Mouse (Mus musculus): ENCODE results near the gene Aanat. TPM values are rescaled to one million over a fixed set of nuclear protein-coding genes. Genes with fewer than 3 reads are reported as not detected.
A peak's percentile ranks its signal among the peaks of the same experiment; 100 is the strongest.

Gene Aanat
- polyA plus RNA-seq, 1 experiment = not detected

DNA sequence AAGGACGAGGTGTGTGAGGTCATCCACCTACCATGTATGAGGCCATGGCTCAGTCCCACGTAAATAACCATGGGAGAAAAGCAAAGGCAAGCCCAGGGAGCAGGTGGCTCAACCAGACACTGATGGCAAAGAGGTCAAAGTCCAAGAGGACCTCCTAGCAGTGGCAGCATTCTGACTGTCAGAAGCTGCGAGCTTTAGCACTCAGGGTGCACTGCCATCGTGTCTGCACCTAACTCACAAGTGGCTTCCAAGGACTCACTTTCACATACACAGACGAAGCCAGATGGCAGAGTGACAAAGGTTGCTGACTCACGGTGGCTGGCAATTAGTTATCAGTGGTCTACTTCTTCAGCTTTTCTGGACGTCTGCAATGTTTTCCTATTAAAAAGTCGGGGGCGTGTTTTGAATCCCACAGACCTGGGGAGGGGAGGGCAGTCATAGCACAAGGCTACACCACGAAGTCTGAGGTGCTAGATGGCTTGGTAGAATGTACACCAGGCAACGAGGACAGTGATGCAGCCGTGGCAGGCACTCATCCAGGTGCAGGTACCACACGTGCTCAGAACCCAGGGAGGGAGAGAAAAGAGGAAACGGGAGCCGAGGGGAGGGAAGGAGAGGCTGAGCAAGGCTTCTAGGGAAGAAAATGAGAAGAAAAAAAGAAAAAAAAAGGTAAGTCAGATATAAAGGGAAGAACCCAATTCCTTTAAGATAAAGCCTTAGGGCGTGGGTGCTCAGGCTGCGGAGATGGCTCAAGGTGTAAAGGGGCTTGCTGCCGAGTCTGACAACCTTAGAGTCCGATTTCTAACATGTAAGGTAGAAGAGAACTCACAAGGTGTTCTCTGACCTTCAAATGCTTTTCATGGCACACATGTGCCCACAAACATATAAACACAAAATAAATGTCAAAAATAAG is 14.2 kb upstream of the Aanat start:
- Histone ChIP-seq H3K36me3 (ENCODE audit: control insufficient read depth) (peaks cover 79% of the 10 kb centered on the region), H3K4me3 (replicated peaks) (peak overlapping the region; percentile 63), H3K27me3 (ENCODE audit: control insufficient read depth) (no peaks in the 10 kb centered on the region), H3K9me3 (ENCODE audit: control insufficient read depth, low read length) (no peaks in the 10 kb centered on the region), H3K4me1 (ENCODE audit: control insufficient read depth) (peaks cover 96% of the 10 kb centered on the region)
- TF ChIP-seq GATA1 (IDR thresholded peaks at IDR 0.05; ENCODE audit: low read length) (peak; percentile 19; the same call in 1 of the 2 replicates), TAL1 (IDR thresholded peaks at IDR 0.05; ENCODE audit: low read length) (0 out of 3 replicates have a peak, but pooled peaks have one; percentile 20)

DNA sequence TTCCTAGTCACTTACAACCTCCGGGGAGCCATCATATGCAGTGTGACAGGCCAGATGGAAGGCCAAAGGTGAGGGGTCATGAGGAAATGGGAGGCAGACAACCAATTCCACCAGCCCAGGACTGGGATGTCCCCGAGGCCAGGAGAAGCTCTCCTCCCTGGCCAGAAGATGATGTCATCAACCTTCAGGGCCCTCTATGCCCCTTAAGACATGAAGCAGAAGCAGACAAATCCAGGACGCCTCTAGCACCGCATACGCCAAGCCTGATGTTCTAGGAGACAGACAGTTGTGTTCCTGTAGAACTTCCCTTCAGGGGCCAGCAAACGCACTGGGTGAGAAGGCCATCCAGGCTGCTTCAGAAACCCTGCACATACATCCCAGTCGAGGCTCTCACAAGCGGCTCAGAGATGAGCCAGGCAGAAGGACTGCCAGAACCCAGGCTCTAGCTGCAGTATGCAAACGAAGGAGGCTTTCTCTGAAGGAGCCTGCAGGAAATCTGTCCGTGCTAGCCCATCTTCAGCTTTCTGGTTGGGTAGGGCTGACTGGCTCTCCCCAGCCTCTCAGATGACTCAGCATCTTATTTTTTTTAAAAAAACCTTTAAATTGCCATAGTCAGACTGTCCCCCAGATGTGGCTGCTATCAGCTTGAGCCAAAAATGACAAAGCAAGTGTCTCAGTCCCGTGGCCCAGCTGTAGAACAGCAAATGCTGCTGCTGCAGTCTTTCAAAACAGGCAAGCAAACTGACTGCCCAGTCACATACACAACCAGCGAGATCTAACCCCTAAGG is 13.3 kb upstream of the Aanat start:
- Histone ChIP-seq H3K4me1 (ENCODE audit: control insufficient read depth) (peaks cover 96% of the 10 kb centered on the region), H3K9me3 (ENCODE audit: control insufficient read depth, low read length) (no peaks in the 10 kb centered on the region), H3K4me3 (replicated peaks) (peak overlapping the region; percentile 63), H3K36me3 (ENCODE audit: control insufficient read depth) (peaks cover 80% of the 10 kb centered on the region), H3K27me3 (ENCODE audit: control insufficient read depth) (no peaks in the 10 kb centered on the region)
- peak; percentile 55 for TF ChIP-seq TAL1 (IDR thresholded peaks at IDR 0.05; ENCODE audit: low read length)
- TF ChIP-seq GATA1 (IDR thresholded peaks at IDR 0.05; ENCODE audit: low read length) = peak; percentile 56; the same call in 1 of the 2 replicates

DNA sequence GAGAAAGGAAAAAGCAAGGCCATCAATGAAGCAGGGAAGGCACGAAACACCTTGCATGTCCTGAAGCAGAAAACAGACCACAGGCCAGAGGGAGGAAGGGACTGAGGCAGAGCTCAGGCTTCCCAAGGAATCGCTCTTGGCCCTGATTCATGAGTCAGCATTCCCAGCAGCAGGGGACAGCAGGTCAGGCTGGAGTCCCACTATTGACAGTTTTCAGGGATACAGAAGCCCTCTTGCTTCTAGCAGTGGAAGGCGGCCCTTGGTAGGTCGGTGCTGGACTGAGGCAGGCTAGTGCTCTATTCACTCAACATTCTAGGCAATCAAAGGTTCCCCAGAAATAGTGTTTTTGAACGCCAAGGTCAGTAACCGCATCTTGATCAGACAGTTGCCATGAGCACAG is 11.7 kb upstream of the Aanat start:
- Histone ChIP-seq H3K36me3 (ENCODE audit: control insufficient read depth) (peaks cover 91% of the 10 kb centered on the region), H3K27me3 (ENCODE audit: control insufficient read depth) (no peaks in the 10 kb centered on the region), H3K4me1 (ENCODE audit: control insufficient read depth) (peaks cover 99% of the 10 kb centered on the region), H3K9me3 (ENCODE audit: control insufficient read depth, low read length) (no peaks in the 10 kb centered on the region), H3K4me3 (replicated peaks) (peak overlapping the region; percentile 63)
- TF ChIP-seq GATA1 (IDR thresholded peaks at IDR 0.05; ENCODE audit: low read length) (no peak), TAL1 (IDR thresholded peaks at IDR 0.05; ENCODE audit: low read length) (no peak)

DNA sequence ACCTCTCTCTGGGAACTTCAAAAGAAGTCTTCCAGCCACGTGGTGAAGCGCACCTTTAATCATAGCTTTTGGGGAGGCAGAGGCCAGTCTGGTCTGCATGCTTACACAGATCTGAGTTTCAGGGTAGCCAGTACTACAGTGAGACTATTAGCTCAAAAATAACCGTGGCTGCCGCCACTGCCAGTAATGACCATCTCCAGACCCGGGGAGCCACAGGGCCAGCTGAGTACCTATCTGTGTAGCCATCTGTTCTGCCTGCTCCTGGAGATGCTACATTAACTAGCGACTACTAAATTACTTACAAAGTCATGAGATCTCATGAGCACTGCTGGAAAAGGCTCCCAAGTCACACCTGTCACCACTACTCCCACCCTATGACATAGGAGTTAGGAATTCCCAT is 11.2 kb upstream of the Aanat start:
- 0 out of 3 replicates have a peak, but pooled peaks have one; percentile 22 for TF ChIP-seq TAL1 (IDR thresholded peaks at IDR 0.05; ENCODE audit: low read length)
- no peak for TF ChIP-seq GATA1 (IDR thresholded peaks at IDR 0.05; ENCODE audit: low read length)
- Histone ChIP-seq H3K36me3 (ENCODE audit: control insufficient read depth) (peaks cover 91% of the 10 kb centered on the region), H3K27me3 (ENCODE audit: control insufficient read depth) (no peaks in the 10 kb centered on the region), H3K4me3 (replicated peaks) (peak overlapping the region; percentile 63), H3K9me3 (ENCODE audit: control insufficient read depth, low read length) (no peaks in the 10 kb centered on the region), H3K4me1 (ENCODE audit: control insufficient read depth) (peaks cover 99% of the 10 kb centered on the region)

DNA sequence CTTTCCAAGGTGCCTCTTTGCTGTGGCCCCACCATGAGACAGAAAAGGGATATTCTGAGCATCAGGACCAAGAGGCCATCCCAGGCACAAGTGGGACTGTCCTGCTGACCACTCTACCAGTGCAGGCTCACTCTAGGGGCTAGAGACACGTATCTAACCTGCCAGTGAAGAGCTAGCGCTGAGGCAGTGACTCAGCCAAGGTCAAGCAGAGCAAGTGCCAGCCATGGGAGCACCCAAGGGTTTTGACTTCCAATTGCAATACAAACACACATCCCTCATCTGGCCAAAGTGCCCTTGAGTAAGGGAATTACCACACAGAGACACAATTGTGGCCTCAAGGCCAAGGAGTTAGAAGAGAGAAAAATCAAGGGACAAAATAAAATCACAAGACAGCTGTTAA is 10.8 kb upstream of the Aanat start:
- Histone ChIP-seq H3K4me3 (replicated peaks) (peak overlapping the region; percentile 63), H3K4me1 (ENCODE audit: control insufficient read depth) (peaks cover 99% of the 10 kb centered on the region), H3K36me3 (ENCODE audit: control insufficient read depth) (peaks cover 87% of the 10 kb centered on the region), H3K27me3 (ENCODE audit: control insufficient read depth) (no peaks in the 10 kb centered on the region), H3K9me3 (ENCODE audit: control insufficient read depth, low read length) (no peaks in the 10 kb centered on the region)
- TF ChIP-seq GATA1 (IDR thresholded peaks at IDR 0.05; ENCODE audit: low read length) = no peak
- TF ChIP-seq TAL1 (IDR thresholded peaks at IDR 0.05; ENCODE audit: low read length) = no peak

DNA sequence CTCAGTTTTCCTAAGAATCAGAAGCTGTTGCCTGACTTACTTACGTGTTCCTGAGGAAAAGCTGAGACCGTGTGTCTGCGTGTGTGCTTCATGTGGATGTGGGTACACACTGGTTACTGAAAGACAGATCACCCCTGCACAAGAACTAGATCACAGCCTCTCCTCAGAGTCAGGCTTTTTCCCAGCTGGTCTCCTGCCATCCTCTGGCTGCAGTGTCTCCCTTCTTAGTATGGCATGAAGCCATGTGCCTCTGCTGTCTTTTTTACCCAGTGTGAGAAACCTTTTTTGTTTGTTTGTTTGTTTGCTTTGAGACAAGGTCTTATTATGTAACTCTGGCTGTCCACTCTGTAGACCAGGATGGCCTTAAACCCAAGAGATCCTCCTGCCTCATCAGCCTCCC is 7.0 kb upstream of the Aanat start:
- TF ChIP-seq TAL1 (IDR thresholded peaks at IDR 0.05; ENCODE audit: low read length) = no peak
- TF ChIP-seq GATA1 (IDR thresholded peaks at IDR 0.05; ENCODE audit: low read length) = no peak
- H3K36me3 ChIP-seq (ENCODE audit: control insufficient read depth) = peaks cover 57% of the 10 kb centered on the region
- peaks cover 75% of the 10 kb centered on the region for H3K4me1 ChIP-seq (ENCODE audit: control insufficient read depth)
- peaks cover 8% of the 10 kb centered on the region for H3K27me3 ChIP-seq (ENCODE audit: control insufficient read depth)
- H3K4me3 ChIP-seq (replicated peaks) = peak overlapping the region; percentile 94
- no peaks in the 10 kb centered on the region for H3K9me3 ChIP-seq (ENCODE audit: control insufficient read depth, low read length)

DNA sequence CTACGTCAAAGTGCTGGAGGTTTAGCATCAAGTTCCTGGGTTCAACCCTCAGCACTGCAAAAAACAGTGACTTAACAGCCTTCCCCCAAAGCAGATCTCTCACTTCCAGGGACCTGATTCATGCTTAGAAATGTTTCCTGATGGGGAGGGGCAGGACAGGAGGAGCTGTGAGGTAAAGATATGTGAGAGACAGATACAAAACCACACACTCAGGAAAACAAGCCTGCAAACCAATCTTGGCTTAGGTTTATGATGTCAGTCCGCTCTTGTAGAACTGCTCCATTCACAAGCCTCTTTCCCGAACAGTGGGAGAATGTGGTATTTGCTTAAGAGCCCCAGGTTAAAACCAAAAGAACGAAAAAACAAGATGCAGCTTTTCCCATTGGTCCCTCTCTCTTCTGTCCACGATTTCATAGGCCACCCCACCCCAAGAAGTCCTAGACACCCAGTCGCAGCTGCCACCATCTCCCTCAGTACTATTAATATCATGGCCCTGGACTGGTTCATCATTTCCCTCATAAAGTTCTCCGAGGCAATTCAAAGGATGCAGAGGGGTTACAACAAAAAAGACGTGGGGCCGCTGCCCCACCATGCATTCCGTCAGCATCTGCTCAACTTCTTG is 6.1 kb upstream of the Aanat start:
- Histone ChIP-seq H3K4me3 (replicated peaks) (peak overlapping the region; percentile 94), H3K9me3 (ENCODE audit: control insufficient read depth, low read length) (no peaks in the 10 kb centered on the region), H3K27me3 (ENCODE audit: control insufficient read depth) (peaks cover 13% of the 10 kb centered on the region), H3K36me3 (ENCODE audit: control insufficient read depth) (peaks cover 48% of the 10 kb centered on the region), H3K4me1 (ENCODE audit: control insufficient read depth) (peaks cover 66% of the 10 kb centered on the region)
- TF ChIP-seq TAL1 (IDR thresholded peaks at IDR 0.05; ENCODE audit: low read length) = peak; percentile 72
- TF ChIP-seq GATA1 (IDR thresholded peaks at IDR 0.05; ENCODE audit: low read length) = peak; percentile 35; the same call in 1 of the 2 replicates

GRCm38 (mm10) chr11:116580711-116581375 is 5.4 kb upstream of the Aanat start:
- Histone ChIP-seq H3K36me3 (ENCODE audit: control insufficient read depth) (peaks cover 41% of the 10 kb centered on the region), H3K4me1 (ENCODE audit: control insufficient read depth) (peaks cover 59% of the 10 kb centered on the region), H3K9me3 (ENCODE audit: control insufficient read depth, low read length) (no peaks in the 10 kb centered on the region), H3K27me3 (ENCODE audit: control insufficient read depth) (peaks cover 13% of the 10 kb centered on the region), H3K4me3 (replicated peaks) (peak overlapping the region; percentile 94)
- no peak for TF ChIP-seq TAL1 (IDR thresholded peaks at IDR 0.05; ENCODE audit: low read length)
- no peak for TF ChIP-seq GATA1 (IDR thresholded peaks at IDR 0.05; ENCODE audit: low read length)

All from erythroblast, embryonic 14.5 days (primary cell).